Mouse (Mus musculus): ENCODE results near the gene Smchd1.

GRCm38 (mm10) chr17:71495784-71496183 lies 20.6 kb upstream of the Smchd1 start:
- TF ChIP-seq POLR2A (IDR thresholded peaks at IDR 0.05; ENCODE audit: low read depth, low read length) = no peak
- TF ChIP-seq CTCF (IDR thresholded peaks at IDR 0.05; ENCODE audit: extremely low read depth, insufficient read length, insufficient replicate concordance, low read depth, low read length) = no peak
